Mouse (Mus musculus): ENCODE measurements at regions not wholly inside any gene's neighbourhood (a gene's known extent, or its start where the extent isn't known, plus 50 kb on each side); places are given as distances from the start of the nearest gene placed in this dataset.

GRCm38 (mm10) chr16:92943901-92944300, 118.0 kb upstream of the Runx1 start:
- TF ChIP-seq CTCF (IDR thresholded peaks at IDR 0.05; ENCODE audit: control insufficient read depth, insufficient read depth, insufficient replicate concordance, low read depth, low read length): no peak
- no peak for TF ChIP-seq POLR2A (IDR thresholded peaks at IDR 0.05; ENCODE audit: control insufficient read depth, low read depth, low read length)
- H3K4me3 ChIP-seq (ENCODE audit: control insufficient read depth, low read depth, low read length): no peak overlapping the region
- no peaks in the 10 kb centered on the region for H3K36me3 ChIP-seq (ENCODE audit: control insufficient read depth, insufficient read depth, low read length)
- no peaks in the 10 kb centered on the region for H3K4me1 ChIP-seq (ENCODE audit: control insufficient read depth, insufficient read depth, low read length)
- H3K27me3 ChIP-seq (ENCODE audit: control insufficient read depth, insufficient read depth, low read length): no peaks in the 10 kb centered on the region
- H3K27ac ChIP-seq (ENCODE audit: control insufficient read depth, insufficient read depth, low read depth, low read length): no peak overlapping the region

- Histone ChIP-seq H3K36me3 (ENCODE audit: control insufficient read depth, insufficient read depth, low read length) (no peaks in the 10 kb centered on the region), H3K4me1 (ENCODE audit: control insufficient read depth, insufficient read depth, low read length) (no peaks in the 10 kb centered on the region), H3K27me3 (ENCODE audit: control insufficient read depth, insufficient read depth, low read length) (no peaks in the 10 kb centered on the region), H3K27ac (ENCODE audit: control insufficient read depth, insufficient read depth, low read depth, low read length) (no peak overlapping the region), H3K4me3 (ENCODE audit: control insufficient read depth, low read depth, low read length) (no peak overlapping the region)
- TF ChIP-seq CTCF (IDR thresholded peaks at IDR 0.05; ENCODE audit: control insufficient read depth, insufficient read depth, insufficient replicate concordance, low read depth, low read length): no peak
- TF ChIP-seq POLR2A (IDR thresholded peaks at IDR 0.05; ENCODE audit: control insufficient read depth, low read depth, low read length): no peak
These were observed 113.7 kb upstream of the Runx1 start for GRCm38 (mm10) chr16:92939618-92940017.

- Histone ChIP-seq H3K4me1 (ENCODE audit: control insufficient read depth, insufficient read depth, low read length) (no peaks in the 10 kb centered on the region), H3K4me3 (ENCODE audit: control insufficient read depth, low read depth, low read length) (no peak overlapping the region)
- TF ChIP-seq CTCF (IDR thresholded peaks at IDR 0.05; ENCODE audit: control insufficient read depth, insufficient read depth, insufficient replicate concordance, low read depth, low read length) (no peak), POLR2A (IDR thresholded peaks at IDR 0.05; ENCODE audit: control insufficient read depth, low read depth, low read length) (no peak)
These were observed 110.0 kb upstream of the Runx1 start for GRCm38 (mm10) chr16:92935848-92936535.

GRCm38 (mm10) chr16:92930103-92930502, 104.2 kb upstream of the Runx1 start:
- H3K36me3 ChIP-seq (ENCODE audit: control insufficient read depth, insufficient read depth, low read length): no peaks in the 10 kb centered on the region
- TF ChIP-seq CTCF (IDR thresholded peaks at IDR 0.05; ENCODE audit: control insufficient read depth, insufficient read depth, insufficient replicate concordance, low read depth, low read length): no peak
- no peak overlapping the region for H3K27ac ChIP-seq (ENCODE audit: control insufficient read depth, insufficient read depth, low read depth, low read length)
- H3K4me3 ChIP-seq (ENCODE audit: control insufficient read depth, low read depth, low read length): no peak overlapping the region
- H3K27me3 ChIP-seq (ENCODE audit: control insufficient read depth, insufficient read depth, low read length): no peaks in the 10 kb centered on the region
- H3K4me1 ChIP-seq (ENCODE audit: control insufficient read depth, insufficient read depth, low read length): no peaks in the 10 kb centered on the region

More at GRCm38 (mm10) chr16:92935848-92936535, 110.0 kb upstream of the Runx1 start:
- Histone ChIP-seq H3K36me3 (ENCODE audit: control insufficient read depth, insufficient read depth, low read length) (no peaks in the 10 kb centered on the region), H3K27ac (ENCODE audit: control insufficient read depth, insufficient read depth, low read depth, low read length) (no peak overlapping the region), H3K27me3 (ENCODE audit: control insufficient read depth, insufficient read depth, low read length) (no peaks in the 10 kb centered on the region)

GRCm38 (mm10) chr16:92928201-92928600, 102.3 kb upstream of the Runx1 start:
- no peak for TF ChIP-seq POLR2A (IDR thresholded peaks at IDR 0.05; ENCODE audit: control insufficient read depth, low read depth, low read length)
- TF ChIP-seq CTCF (IDR thresholded peaks at IDR 0.05; ENCODE audit: control insufficient read depth, insufficient read depth, insufficient replicate concordance, low read depth, low read length): no peak

GRCm38 (mm10) chr16:92927662-92928061, 101.7 kb upstream of the Runx1 start:
- TF ChIP-seq POLR2A (IDR thresholded peaks at IDR 0.05; ENCODE audit: control insufficient read depth, low read depth, low read length) (no peak), CTCF (IDR thresholded peaks at IDR 0.05; ENCODE audit: control insufficient read depth, insufficient read depth, insufficient replicate concordance, low read depth, low read length) (no peak)
- no peak overlapping the region for H3K27ac ChIP-seq (ENCODE audit: control insufficient read depth, insufficient read depth, low read depth, low read length)
- H3K4me3 ChIP-seq (ENCODE audit: control insufficient read depth, low read depth, low read length): no peak overlapping the region

More at GRCm38 (mm10) chr16:92928201-92928600, 102.3 kb upstream of the Runx1 start:
- Histone ChIP-seq H3K27ac (ENCODE audit: control insufficient read depth, insufficient read depth, low read depth, low read length) (no peak overlapping the region), H3K4me1 (ENCODE audit: control insufficient read depth, insufficient read depth, low read length) (no peaks in the 10 kb centered on the region), H3K4me3 (ENCODE audit: control insufficient read depth, low read depth, low read length) (no peak overlapping the region), H3K36me3 (ENCODE audit: control insufficient read depth, insufficient read depth, low read length) (no peaks in the 10 kb centered on the region), H3K27me3 (ENCODE audit: control insufficient read depth, insufficient read depth, low read length) (no peaks in the 10 kb centered on the region)

GRCm38 (mm10) chr16:92926853-92927252, 100.9 kb upstream of the Runx1 start:
- H3K36me3 ChIP-seq (ENCODE audit: control insufficient read depth, insufficient read depth, low read length): no peaks in the 10 kb centered on the region
- no peaks in the 10 kb centered on the region for H3K4me1 ChIP-seq (ENCODE audit: control insufficient read depth, insufficient read depth, low read length)
- H3K27me3 ChIP-seq (ENCODE audit: control insufficient read depth, insufficient read depth, low read length): no peaks in the 10 kb centered on the region
- no peak overlapping the region for H3K27ac ChIP-seq (ENCODE audit: control insufficient read depth, insufficient read depth, low read depth, low read length)
- no peak for TF ChIP-seq POLR2A (IDR thresholded peaks at IDR 0.05; ENCODE audit: control insufficient read depth, low read depth, low read length)
- H3K4me3 ChIP-seq (ENCODE audit: control insufficient read depth, low read depth, low read length): no peak overlapping the region

More at GRCm38 (mm10) chr16:92927662-92928061, 101.7 kb upstream of the Runx1 start:
- Histone ChIP-seq H3K27me3 (ENCODE audit: control insufficient read depth, insufficient read depth, low read length) (no peaks in the 10 kb centered on the region), H3K36me3 (ENCODE audit: control insufficient read depth, insufficient read depth, low read length) (no peaks in the 10 kb centered on the region), H3K4me1 (ENCODE audit: control insufficient read depth, insufficient read depth, low read length) (no peaks in the 10 kb centered on the region)
